Mouse (Mus musculus): ENCODE measurements around the gene Calcrl.

The Calcrl gene

GRCm38 (mm10) chr2:84425138-84425537 is at the start of gene Calcrl:
Gene Calcrl (minus strand): TSS chr2:84425411.
- DNase-seq, result peak; percentile 79 to 82

DNA sequence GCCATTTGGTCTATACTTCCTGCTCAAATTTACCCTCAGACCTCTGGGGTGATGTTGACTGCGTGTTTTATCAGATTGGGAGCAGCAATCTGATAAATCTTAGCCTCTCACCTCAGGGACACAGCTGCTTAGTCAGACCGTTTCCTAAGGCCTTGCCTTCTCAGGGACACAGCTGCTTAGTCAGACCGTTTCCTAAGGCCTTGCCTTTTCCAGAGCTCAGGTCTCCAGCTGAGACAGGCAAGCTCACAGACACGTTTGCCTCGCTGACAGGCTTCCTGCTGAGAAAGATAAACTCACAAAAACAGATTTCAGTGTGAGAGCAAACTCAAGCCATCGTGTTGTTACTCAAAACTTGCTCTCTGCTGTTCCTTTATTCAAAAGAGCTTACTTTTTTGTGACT is 49.4 kb upstream of the Calcrl start:
- no peak for DNase-seq

- DNase-seq, result no peak
Observed at GRCm38 (mm10) chr2:84473941-84474530, 48.8 kb upstream of the Calcrl start.

GRCm38 (mm10) chr2:84467391-84467790 is 42.2 kb upstream of the Calcrl start:
- DNase-seq, result no peak

DNA sequence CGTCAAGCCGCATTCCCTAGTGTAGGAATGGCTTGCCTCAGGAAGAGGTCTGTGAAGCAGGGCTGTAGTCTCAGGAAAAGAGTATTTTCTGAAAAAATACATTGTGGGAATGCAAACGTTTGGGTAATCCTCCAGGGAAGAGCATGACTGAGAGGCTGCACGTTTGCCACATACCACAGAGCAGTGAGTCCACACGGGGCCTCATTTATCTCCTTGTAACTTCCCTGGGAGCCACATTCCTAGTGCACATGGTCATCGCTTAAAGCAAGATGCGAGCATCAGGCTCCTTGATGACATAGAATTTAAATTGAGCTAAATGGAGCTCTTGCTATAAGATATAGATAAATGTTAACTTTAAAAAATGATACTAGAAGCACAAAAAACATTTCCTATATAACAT is 39.7 kb upstream of the Calcrl start:
- no peak for DNase-seq

- DNase-seq, result no peak
Observed at GRCm38 (mm10) chr2:84462411-84462810, 37.2 kb upstream of the Calcrl start.

DNA sequence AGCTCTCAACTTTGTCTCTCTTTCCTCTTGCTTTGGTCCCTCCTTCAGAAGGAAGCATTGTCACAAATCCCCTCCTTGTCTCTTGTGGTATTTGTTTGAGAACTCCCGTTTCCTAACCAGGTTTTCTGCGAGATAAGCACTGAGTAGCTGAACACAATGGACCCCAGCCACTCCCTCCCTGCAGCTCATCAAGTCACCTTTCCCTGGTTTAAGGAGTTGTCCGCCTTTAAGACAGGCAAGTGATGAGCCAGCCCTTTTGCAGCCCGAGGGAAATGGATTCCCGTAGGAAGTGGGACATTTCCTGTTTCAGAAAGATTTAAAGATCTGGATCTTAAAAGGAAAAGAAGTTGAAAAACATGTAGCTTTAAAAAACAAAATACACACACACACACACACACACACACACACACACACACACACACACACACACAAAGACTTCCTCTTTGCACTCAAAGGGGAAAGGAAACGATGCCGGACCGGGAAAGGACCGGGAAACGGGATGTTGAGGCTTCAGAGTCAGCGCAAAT is 34.5 kb upstream of the Calcrl start:
- DNase-seq, result no peak

GRCm38 (mm10) chr2:84457221-84457620 is 32.0 kb upstream of the Calcrl start:
- DNase-seq, result no peak

- DNase-seq, result peak; percentile 70 to 77
Observed at GRCm38 (mm10) chr2:84455236-84455799, 30.1 kb upstream of the Calcrl start.

DNA sequence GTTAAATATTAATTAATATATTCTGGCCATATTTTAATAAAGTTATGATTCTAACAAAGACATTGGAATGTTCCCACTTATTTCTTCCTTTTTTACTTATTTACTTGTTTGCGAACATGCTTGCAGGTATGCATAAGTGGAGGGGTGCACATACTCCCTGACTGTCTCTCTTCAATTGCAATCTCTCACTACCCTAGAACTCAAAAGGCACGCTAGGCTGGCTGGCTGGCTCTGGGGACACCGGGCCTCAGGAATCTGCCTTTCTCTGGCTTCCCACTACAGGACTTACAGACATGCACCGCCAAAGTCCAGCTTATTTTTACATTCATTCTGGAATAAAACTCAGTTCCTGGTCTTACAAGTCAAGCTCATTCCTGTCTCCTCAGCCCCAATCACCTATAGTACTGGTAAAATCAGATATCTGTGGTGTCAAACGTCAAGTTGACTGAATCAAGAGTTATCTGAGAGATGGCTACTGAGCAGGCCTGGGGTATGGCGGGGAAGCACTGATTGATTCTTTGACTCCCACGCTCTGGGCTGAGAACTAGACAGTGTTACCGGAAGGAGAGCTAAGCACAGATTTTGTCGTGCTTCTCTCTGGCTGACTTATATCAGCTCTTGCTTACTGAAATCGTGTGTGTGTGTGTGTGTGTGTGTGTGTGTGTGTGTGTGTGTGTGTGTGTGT is 29.5 kb upstream of the Calcrl start:
- peak in 1 of 2 experiments; percentile 13 for DNase-seq

DNA sequence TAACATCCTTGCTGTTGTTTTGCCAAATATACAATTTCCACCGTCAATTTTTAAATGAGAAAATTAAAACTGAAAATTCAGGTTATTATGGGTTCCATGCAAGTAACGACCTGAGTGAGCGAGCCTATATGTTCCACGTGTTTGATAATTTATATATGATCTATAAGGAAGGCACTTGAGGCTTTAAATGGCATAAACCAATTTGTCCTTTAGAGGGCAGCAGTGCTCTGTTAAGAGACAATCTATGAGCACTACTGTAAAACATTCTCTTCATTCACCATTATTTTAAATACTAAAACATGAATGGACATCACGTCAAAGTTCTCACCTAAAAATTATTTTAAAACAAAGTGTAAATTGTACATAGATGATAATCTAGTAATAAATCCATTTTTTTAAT is 28.8 kb upstream of the Calcrl start:
- peak; percentile 43 to 55 for DNase-seq

DNA sequence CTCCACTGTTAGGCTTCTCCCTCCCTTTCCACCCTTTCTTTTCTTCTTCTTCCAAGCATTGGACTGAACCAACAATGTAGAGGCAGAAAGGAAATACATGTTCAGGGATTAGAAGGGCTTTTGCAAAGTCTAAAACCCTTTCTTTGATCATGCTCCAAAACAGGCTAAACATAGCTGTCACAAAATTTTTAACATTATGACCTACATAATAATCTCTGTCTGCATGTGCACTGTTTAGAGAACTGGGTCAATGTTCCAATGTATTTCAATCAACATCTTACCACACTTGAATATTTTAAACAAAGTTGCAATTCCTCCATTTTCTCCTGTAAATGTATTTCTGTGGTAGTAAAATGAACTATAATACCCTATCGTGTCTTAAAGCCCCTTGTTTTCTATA is 20.3 kb upstream of the Calcrl start:
- DNase-seq, result no peak

DNA sequence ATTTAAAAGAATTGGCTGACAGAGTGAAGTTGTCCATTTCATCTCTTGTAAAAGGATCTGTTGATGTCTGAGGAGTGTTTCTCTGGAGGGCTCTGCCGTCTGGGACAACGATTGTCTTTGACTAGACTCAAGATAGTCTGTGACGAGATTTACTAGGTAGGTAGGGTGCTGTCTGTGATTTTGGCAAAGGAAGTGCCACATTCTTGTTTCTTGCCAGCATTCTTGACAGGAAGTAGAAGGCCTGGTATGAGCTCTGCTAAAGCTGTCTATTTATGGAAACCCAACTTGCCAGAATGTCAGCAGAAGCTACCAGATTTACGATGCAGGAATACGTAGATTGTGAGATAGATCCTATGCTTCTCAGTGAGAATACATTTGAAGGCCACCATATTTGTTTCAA is 16.7 kb upstream of the Calcrl start:
- no peak for DNase-seq

GRCm38 (mm10) chr2:84429724-84430123 is 4.5 kb upstream of the Calcrl start:
- DNase-seq, result peak; percentile 49 to 58

DNA sequence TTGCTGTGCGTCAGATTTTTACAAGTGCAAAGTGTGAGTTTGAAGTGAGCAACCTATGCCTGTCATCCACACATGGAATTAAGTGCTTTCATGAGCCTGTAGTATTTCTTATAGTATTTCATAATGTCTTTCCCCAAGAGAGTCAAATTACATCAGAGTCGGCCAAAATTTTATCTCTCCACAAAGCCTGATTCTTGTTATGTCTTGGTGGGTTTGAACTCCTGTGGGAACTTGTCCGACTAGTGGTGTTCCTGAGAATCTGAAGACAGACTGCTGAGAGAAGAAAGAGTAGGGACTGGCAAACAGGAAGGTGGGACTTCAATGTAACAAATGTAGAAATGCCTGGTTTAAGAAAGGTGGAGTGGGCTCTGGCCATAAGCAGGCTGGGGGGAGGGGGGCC is 3.6 kb upstream of the Calcrl start:
- no peak for DNase-seq

GRCm38 (mm10) chr2:84426531-84426930 is 1.3 kb upstream of the Calcrl start:
- no peak for DNase-seq

DNA sequence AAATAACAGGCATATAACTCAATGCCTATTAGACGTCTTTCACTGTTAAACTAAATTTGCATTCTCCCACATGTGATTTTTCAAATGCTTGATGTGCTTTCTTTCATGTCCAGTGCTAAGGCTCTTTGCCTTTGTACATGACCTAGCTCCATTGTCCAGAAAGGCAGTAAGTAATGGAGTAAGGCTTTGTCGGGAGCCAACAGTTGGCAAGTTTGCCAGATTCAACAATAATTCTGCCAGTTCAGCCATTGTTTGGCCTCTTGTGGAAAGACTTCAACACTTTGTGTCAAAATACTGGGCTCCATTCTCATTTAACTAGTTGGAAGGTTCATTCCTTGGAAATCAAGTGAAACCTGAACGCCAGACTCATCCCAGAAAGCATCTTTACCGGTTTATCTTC is 8.7 kb downstream of the Calcrl start:
- no peak for DNase-seq

- no peak for DNase-seq
Observed at GRCm38 (mm10) chr2:84409796-84410592, 15.2 kb downstream of the Calcrl start.

- no peak for DNase-seq
Observed at GRCm38 (mm10) chr2:84404834-84405233, 20.4 kb downstream of the Calcrl start.

DNA sequence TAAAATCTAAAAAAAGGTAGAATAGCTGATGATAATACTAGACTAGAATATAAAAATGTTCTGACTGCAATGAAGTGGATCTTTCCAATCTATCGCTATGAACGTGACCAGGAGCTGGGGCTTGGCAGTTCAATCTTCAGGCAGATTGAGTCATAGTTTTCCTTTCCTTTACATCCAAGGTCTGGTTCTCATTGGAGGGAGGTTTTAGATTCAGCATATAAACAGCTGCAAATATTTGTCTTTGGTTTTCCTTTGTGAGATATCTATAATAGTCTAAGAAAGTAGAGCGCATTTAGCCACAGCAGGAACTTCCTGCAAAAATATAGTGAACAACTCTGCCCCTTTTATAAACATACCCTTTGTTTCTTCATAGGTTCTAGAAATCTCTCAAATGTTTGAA is 22.5 kb downstream of the Calcrl start:
- no peak for DNase-seq

DNA sequence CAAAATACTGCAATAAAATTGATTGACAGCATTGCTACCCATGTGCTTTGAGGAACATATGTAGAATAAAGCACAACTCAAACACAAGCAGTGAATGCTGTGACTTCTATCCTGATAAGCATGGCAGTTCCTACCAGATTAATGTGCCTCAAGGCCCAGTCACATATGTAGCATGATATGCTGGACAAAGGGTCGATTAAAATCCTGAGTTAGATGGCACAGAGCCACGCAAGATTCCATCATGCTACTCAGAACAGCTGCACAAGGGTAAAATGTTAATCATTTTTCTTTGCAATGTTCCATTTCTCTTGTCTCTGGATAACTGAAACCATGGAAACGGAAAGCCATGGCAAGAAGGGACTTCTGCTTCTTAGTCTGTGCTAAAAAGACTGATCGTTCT is 28.7 kb downstream of the Calcrl start:
- DNase-seq, result no peak

GRCm38 (mm10) chr2:84393236-84393635 is 32.0 kb downstream of the Calcrl start:
- no peak for DNase-seq

DNA sequence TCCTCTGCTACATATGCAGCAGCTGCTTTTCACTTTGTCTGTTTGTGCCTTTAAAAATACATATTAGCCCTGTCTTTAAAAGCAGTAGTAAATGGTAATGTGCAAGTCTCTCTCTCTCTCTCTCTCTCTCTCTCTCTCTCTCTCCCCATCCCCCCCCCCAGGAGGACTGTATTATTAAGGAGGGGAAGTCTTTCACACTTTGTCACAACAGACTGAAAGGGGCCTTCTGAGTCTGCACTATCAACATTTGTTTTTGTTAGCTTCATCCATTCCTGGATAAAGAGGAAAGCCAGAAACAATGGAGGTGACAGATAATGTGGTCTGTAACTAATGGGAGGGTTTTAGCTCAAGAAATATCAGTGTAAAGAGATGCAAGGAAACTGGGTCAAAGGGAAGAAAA is 36.1 kb downstream of the Calcrl start:
- no peak for DNase-seq
